Mouse (Mus musculus) natural killer cell, adult 2 months (primary cell): ENCODE results near the gene Ifitm6.
"Not testable (repeated sequence)": the region's sequence is repeated elsewhere in the genome, so short reads cannot be mapped to it uniquely, and the experiment has no call there.

ENCODE experiments used
- DNase-seq, 2 experiments: peaks; one replicate each; pipeline ENCODE4 v3.0.0; 2022; ENCODE audit warnings: low spot score in 2 of 2

The Ifitm6 gene

GRCm38 (mm10) chr7:140971479-140972171 is 46.1 kb downstream of the Ifitm6 start:
- no peak for DNase-seq

- DNase-seq: no peak
Measured at GRCm38 (mm10) chr7:140970931-140971330, 46.8 kb downstream of the Ifitm6 start.

GRCm38 (mm10) chr7:140968710-140969109 is 49.0 kb downstream of the Ifitm6 start:
- not testable (repeated sequence) for DNase-seq

GRCm38 (mm10) chr7:140967862-140968591 is 49.7 kb downstream of the Ifitm6 start:
- DNase-seq: no peak

DNA sequence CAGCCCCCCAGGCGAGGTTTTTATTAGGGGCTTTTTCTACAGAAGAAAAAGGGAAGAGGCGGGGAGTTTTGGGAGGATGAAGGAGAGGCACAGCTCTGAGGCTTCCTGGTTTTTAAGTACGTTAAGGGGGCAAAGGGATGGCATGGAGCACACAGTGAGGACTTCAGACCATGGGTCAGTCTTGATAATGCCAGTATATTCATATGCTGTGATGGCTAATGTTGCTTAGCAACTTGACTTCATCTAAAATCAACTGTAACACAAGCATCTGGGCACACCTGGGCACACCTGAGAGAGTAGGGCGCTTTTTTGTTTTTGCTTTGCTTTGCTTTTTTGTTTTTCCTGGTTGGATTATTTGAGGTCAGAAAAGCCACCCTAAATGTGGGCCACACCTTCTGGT is 50.8 kb downstream of the Ifitm6 start, which contains the start of gene Ifitm1:
TSS of gene Ifitm1 (plus strand) at position 301 of the 400 bp plus-strand sequence.
- no peak for DNase-seq
